8 mouse cellular contexts compared by ENCODE assay signal in genomic region chr8:84659936-84660818, GRCm38 (mm10). TPM values are rescaled to one million over a fixed set of nuclear protein-coding genes. Genes with fewer than 3 reads are reported as not detected.
DNase-seq lines count a peak whose midpoint lies in the region; ATAC-seq and TF ChIP-seq lines count a peak whose summit lies in the region.

No protein-coding gene starts in this region.

- ATAC-seq in lung, embryonic 16.5 days (ENCODE audit: low read depth), result no peak

- H3K9ac ChIP-seq in ES-E14 (ENCODE audit: insufficient read depth, low read depth, low read length, poor library complexity, severe bottlenecking), result peak overlapping the region; percentile 92
- peak overlapping the region; percentile 93 for H3K9ac ChIP-seq in lung, embryonic 16.5 days (ENCODE audit: low read length)

- peak overlapping the region; percentile 63 for H3K4me2 ChIP-seq in lung, embryonic 16.5 days (ENCODE audit: low read depth, low read length)

- peak overlapping the region; percentile 76 to 89 for H3K4me3 ChIP-seq in ES-E14 (ENCODE audit: insufficient read depth in 1 of 2, low read depth in 1 of 2, low read length in 2 of 2, poor library complexity in 1 of 2, severe bottlenecking in 1 of 2)
- H3K4me3 ChIP-seq in lung, embryonic 16.5 days (ENCODE audit: low read length), result peak overlapping the region; percentile 86

- peak; percentile 90 for DNase-seq in ES-E14 (ENCODE audit: low read depth, low spot score)
- peak; percentile 50 for DNase-seq in brain, embryonic 14.5 days (ENCODE audit: low read depth)
- DNase-seq in heart, adult 18-20 months, result peak; percentile 81 to 90
- peak; percentile 73 for DNase-seq in kidney, adult 18-20 months
- peak; percentile 65 for DNase-seq in ovary, postnatal 36 days (ENCODE audit: low spot score)
- DNase-seq in yolk sac, embryonic 10.5 days (ENCODE audit: low spot score), result peak; percentile 87
- no peak for DNase-seq in cerebellum, adult 11 months

- H3K9me3 ChIP-seq in ES-E14 (ENCODE audit: control insufficient read depth, insufficient read depth, low read depth, low read length), result no peaks in the 10 kb centered on the region
- H3K9me3 ChIP-seq in lung, embryonic 16.5 days (ENCODE audit: control insufficient read depth, low read length), result no peaks in the 10 kb centered on the region

- no peaks in the 10 kb centered on the region for H3K27me3 ChIP-seq in lung, embryonic 16.5 days (ENCODE audit: control insufficient read depth, insufficient read depth, low read depth, low read length)

- H3K4me1 ChIP-seq in ES-E14 (ENCODE audit: control insufficient read depth in 2 of 2, insufficient read depth in 2 of 2, low read length in 2 of 2, poor library complexity in 1 of 2), result peaks cover 10 to 11% of the 10 kb centered on the region in 2 experiments
- H3K4me1 ChIP-seq in lung, embryonic 16.5 days (replicated peaks; ENCODE audit: control insufficient read depth, insufficient read depth, low read length), result peaks cover 41% of the 10 kb centered on the region

- 3% methylated on average over 33 of the region's 33 CpGs for WGBS in lung, embryonic 16.5 days

- no peak for TF ChIP-seq POLR2A in brain, embryonic 14.5 days (IDR thresholded peaks at IDR 0.05; ENCODE audit: borderline replicate concordance, extremely low read depth, insufficient read depth, insufficient read length, poor library complexity, severe bottlenecking)

- peak overlapping the region; percentile 93 for H3K27ac ChIP-seq in ES-E14 (ENCODE audit: insufficient read depth, low read depth, low read length, poor library complexity, severe bottlenecking)
- peak overlapping the region; percentile 94 for H3K27ac ChIP-seq in lung, embryonic 16.5 days (ENCODE audit: low read length)

- peaks cover 9% of the 10 kb centered on the region for H3K36me3 ChIP-seq in ES-E14 (ENCODE audit: control insufficient read depth, insufficient read depth, low read length, poor library complexity, severe bottlenecking)
- no peaks in the 10 kb centered on the region for H3K36me3 ChIP-seq in lung, embryonic 16.5 days (ENCODE audit: control insufficient read depth, insufficient read depth, low read length)

- TF ChIP-seq CTCF in brain, embryonic 14.5 days (IDR thresholded peaks at IDR 0.05; ENCODE audit: borderline replicate concordance, extremely low read depth, insufficient read depth, insufficient read length), result no peak

- in situ Hi-C loops in ES-E14 (cut with MboI; ENCODE audit: low sequenced_read_pairs in 2 of 2, unreplicated experiment in 2 of 2), result no loop called here

TF ChIP-seq in ES-E14, 5 proteins besides CTCF, POLR2A, EP300 and RAD21:
- TF ChIP-seq CHD2 (IDR thresholded peaks at IDR 0.05; ENCODE audit: low read depth, low read length), result peak; percentile 57
- TF ChIP-seq MAFK (IDR thresholded peaks at IDR 0.05; ENCODE audit: insufficient read depth, low read depth, low read length), result no peak

RNA-seq across cellular contexts. Expression of gene Ier2, which starts 2.5 kb away (rescaled TPM):
- 49.3 and 49.7 TPM in 2 replicates for total RNA-seq in ES-E14 (2012; rRNA removed)
- polyA plus RNA-seq in brain, embryonic 14.5 days (2012; rRNA removed), result 7.3 and 11.0 TPM in 2 replicates
- 10 to 100 TPM; 11.2 to 13.4 TPM for total RNA-seq in heart, adult 18-20 months (2021)
- 83.2 and 87.4 TPM in 2 replicates for polyA plus RNA-seq in lung, embryonic 16.5 days (2015; fragmentation: Nextera tagmentation; extraction: Ambion mirVana)

RNA-seq across cellular contexts. Expression of gene Trmt1, which starts 25.9 kb away (rescaled TPM):
- 260 and 334 TPM in 2 replicates for total RNA-seq in ES-E14 (2012; rRNA removed)
- polyA plus RNA-seq in brain, embryonic 14.5 days (2012; rRNA removed), result 113 and 120 TPM in 2 replicates
- total RNA-seq in heart, adult 18-20 months (2021), result 10 to 100 TPM; 34.2 to 45.1 TPM
- polyA plus RNA-seq in lung, embryonic 16.5 days (2015; fragmentation: Nextera tagmentation; extraction: Ambion mirVana), result 54.7 and 58.8 TPM in 2 replicates

RNA-seq across cellular contexts. Expression of gene Nacc1, which starts 27.5 kb away (rescaled TPM):
- total RNA-seq in ES-E14 (2012; rRNA removed), result 75.4 and 85.5 TPM in 2 replicates
- polyA plus RNA-seq in brain, embryonic 14.5 days (2012; rRNA removed), result 81.8 and 87.0 TPM in 2 replicates
- total RNA-seq in heart, adult 18-20 months (2021), result 10 to 100 TPM; 31.4 to 32.7 TPM
- 16.9 and 19.5 TPM in 2 replicates for polyA plus RNA-seq in lung, embryonic 16.5 days (2015; fragmentation: Nextera tagmentation; extraction: Ambion mirVana)

RNA-seq across cellular contexts. Expression of gene Lyl1, which starts 41.1 kb away (rescaled TPM):
- total RNA-seq in ES-E14 (2012; rRNA removed), result 0.49 and 0.74 TPM in 2 replicates
- 3.4 and 4.7 TPM in 2 replicates for polyA plus RNA-seq in brain, embryonic 14.5 days (2012; rRNA removed)
- 1 to 10 TPM; 3.1 to 4.4 TPM for total RNA-seq in heart, adult 18-20 months (2021)
- 11.4 and 12.5 TPM in 2 replicates for polyA plus RNA-seq in lung, embryonic 16.5 days (2015; fragmentation: Nextera tagmentation; extraction: Ambion mirVana)
